Mouse (Mus musculus) cerebellum, adult 2 months (tissue): ENCODE measurements around the gene Adra1d. TPM values are rescaled to one million over a fixed set of nuclear protein-coding genes. Genes with fewer than 3 reads are reported as not detected.

Source experiments
- DNase-seq, 2 experiments: peaks; one replicate each; pipeline ENCODE4 v3.0.0; 2021
- H3K27ac ChIP-seq: fragments of 200-500 bp; 2 replicates; pipeline ENCODE4 v1.5.1; 2012; ENCODE audit warnings: low read length, control low read depth, inconsistent platforms; ENCODE audit not compliant: insufficient read depth
- H3K27me3 ChIP-seq: fragments of 200-500 bp; 2 replicates; pipeline ENCODE4 v1.6.1; 2012; ENCODE audit warnings: inconsistent platforms, mild to moderate bottlenecking, low read length, moderate library complexity; ENCODE audit not compliant: control insufficient read depth, insufficient read depth
- H3K4me1 ChIP-seq: fragments of 200-500 bp; 2 replicates; pipeline ENCODE4 v1.6.1; 2011; ENCODE audit warnings: low read length; ENCODE audit not compliant: control insufficient read depth, insufficient read depth
- H3K4me3 ChIP-seq: fragments of 200-500 bp; replicated peaks from 2 replicates; pipeline ENCODE3; 2011; ENCODE audit warnings: mild to moderate bottlenecking, low read depth, low read length, control low read depth; ENCODE audit not compliant: insufficient read depth
- CTCF ChIP-seq: fragments of 200-500 bp; IDR thresholded peaks from 2 replicates; pipeline ENCODE4 v1.5.1; 2011; ENCODE audit warnings: low read depth, mild to moderate bottlenecking, control low read depth, low read length, moderate library complexity, borderline replicate concordance; ENCODE audit not compliant: insufficient read depth
- POLR2A ChIP-seq: fragments of 200-500 bp; IDR thresholded peaks from 2 replicates; pipeline ENCODE4 v1.6.1; 2011; ENCODE audit warnings: low read length, control low read depth, borderline replicate concordance; ENCODE audit not compliant: insufficient read depth
- WGBS: fragments of 180-500 bp; shearing (Covaris S2); methylation state at CpG from one replicate; pipeline ENCODE4 v1.1.7; 2018; 5-methylcytosine and 5-hydroxymethylcytosine counted together
- polyA plus RNA-seq: library from polyadenylated mRNA; depleted of rRNA; stranded (reverse); fragments of >200 nt; gene quantifications from 2 replicates; pipeline ENCODE4 v1.2.3, GENCODE M21; 2012

The Adra1d gene
- polyA plus RNA-seq, 1 experiment: 7.0 TPM

DNA sequence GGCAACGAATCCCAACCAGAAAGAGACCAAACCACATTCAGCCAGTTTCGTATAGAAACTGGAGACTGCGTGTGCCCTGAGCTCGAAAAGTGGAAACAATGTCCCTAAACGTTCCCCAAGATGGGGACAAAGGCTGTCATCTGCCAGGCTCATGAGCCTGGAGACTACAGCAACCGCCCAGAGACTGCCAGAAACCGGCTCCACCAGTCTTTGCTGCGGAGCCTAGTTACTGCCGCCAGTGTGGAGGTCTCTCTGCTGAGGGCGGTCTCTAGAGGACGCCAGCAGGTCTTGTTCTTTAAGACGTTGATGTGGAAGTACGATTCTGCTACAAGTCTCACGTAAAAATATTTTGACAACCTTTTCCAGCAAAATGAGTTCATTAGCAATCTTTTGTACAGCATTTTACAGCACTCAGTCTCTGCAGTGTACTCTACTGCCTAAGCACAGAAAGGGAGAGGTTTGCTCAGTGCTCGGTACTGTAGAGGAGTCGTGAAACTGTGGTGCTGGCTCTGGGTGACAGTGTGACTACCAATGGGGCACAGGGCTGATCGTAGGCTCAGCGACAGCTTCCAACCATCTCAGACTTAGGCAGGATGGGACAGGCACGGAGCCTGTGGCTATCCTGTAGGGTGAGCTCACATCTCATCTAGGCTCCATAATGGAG, 15.2 kb downstream of the Adra1d start:
- Histone ChIP-seq H3K27me3 (no peaks in the 10 kb centered on the region), H3K27ac (no peak overlapping the region), H3K4me3 (no peak overlapping the region), H3K4me1 (peaks cover 9% of the 10 kb centered on the region)
- WGBS: 42% methylated on average over 19 of the region's 19 CpGs
- DNase-seq: no peak
- TF ChIP-seq POLR2A: no peak
- no peak for TF ChIP-seq CTCF

- no peak overlapping the region for H3K27ac ChIP-seq
- no peak for DNase-seq
- WGBS: 8% methylated on average over 27 of the region's 27 CpGs
- TF ChIP-seq CTCF (no peak), POLR2A (no peak)
- no peak overlapping the region for H3K4me3 ChIP-seq
- no peaks in the 10 kb centered on the region for H3K27me3 ChIP-seq
- peaks cover 15% of the 10 kb centered on the region for H3K4me1 ChIP-seq
Measured at GRCm38 (mm10) chr2:131546308-131546700, 15.8 kb downstream of the Adra1d start.

DNA sequence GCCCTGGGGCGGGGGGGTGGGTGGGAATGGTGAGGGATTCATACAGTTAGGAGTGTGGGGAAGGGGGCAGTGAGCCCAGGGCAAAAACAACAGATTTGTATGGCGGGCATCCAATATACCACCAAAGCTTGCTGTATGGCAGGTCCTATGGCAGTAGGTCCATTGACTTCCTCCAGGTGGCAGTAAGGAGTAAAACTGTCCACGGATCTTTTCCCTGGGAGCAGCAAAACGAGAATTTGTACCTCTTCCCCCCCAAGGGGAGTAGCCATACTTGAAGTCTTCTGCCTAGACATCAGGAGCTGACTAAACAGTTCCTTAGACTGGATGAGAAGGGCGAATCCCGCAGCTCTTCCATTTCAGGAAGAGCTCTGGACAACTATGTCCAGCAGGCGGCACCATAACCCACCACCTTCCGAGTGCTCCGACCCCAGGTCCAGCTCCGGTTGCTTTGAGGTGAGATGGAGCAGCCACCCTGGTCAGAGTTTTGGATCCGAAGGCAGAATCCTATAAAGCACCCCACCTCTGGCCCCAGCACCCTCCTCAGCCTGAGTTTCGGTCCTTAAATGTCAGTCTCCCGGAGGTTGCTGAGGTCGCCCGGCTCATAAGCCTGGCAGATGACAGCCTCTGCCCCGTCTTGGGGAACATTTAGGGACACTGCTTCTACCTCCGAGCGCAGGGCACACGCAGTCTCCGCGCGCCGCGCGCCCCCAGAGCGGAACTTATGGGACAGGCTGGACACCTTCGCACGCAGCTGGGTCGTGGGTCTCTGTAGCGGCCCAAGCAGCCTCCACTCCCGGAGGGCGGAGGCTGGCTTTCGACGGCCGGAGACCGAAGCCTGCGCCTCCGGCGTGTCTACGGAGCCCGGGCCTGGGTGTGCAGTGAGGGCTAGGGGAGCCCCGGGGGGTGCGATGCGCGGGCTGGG, 16.4 kb downstream of the Adra1d start:
- no peaks in the 10 kb centered on the region for H3K27me3 ChIP-seq
- H3K4me1 ChIP-seq: peaks cover 17% of the 10 kb centered on the region
- H3K27ac ChIP-seq: no peak overlapping the region
- 3% methylated on average over 45 of the region's 45 CpGs for WGBS
- DNase-seq: peak; percentile 43 to 49
- H3K4me3 ChIP-seq: peak overlapping the region; percentile 17
- no peak for TF ChIP-seq POLR2A
- peak; percentile 65 for TF ChIP-seq CTCF

DNA sequence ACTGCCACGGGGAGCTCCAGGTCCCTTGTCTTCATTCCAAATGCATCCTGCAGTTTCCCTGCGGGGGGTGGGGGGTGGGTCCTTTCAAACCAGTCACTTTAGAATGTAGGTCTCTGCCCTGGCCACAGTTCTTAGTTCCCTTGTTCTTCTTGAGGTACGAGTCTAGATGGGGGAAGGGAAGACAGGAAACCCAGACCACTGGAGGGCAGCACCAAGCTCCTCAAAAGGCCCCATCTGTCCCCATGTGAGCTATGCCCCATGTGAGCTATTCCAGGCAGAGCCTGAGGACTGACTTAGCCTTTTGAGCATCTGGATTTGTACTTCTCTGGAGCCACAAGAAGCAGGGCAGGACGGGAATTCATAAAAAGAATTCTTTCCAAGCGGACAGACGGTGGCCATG, 19.6 kb downstream of the Adra1d start:
- WGBS: 37% methylated on average over 6 of the region's 6 CpGs
- Histone ChIP-seq H3K27me3 (no peaks in the 10 kb centered on the region), H3K4me3 (no peak overlapping the region), H3K4me1 (peaks cover 25% of the 10 kb centered on the region), H3K27ac (no peak overlapping the region)
- no peak for TF ChIP-seq POLR2A
- TF ChIP-seq CTCF: 0 out of 2 replicates have a peak, but pooled peaks have one; percentile 4
- DNase-seq: no peak

DNA sequence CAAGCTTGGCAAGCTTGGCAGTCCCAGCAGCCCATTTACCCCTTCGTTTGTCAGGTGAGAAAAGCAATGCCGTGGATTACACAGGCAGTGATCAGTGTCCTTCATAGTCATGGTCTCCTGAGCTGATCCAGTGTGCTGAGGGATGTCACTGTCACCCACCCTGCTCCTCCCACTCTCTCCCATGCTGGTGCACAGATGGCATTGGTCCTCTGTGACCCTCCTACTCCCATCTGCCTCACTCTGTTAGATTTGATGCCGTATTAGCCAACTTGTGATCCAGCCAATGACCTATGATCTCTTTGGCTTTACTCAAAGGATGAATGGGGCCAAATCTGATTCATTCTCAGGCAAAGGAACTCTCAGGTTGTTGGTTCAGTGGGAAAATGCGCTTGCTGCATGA, 20.4 kb downstream of the Adra1d start:
- Histone ChIP-seq H3K27me3 (no peaks in the 10 kb centered on the region), H3K4me3 (no peak overlapping the region), H3K4me1 (peaks cover 25% of the 10 kb centered on the region), H3K27ac (peak overlapping the region; percentile 29)
- WGBS: 13% methylated on average over 4 of the region's 4 CpGs
- TF ChIP-seq POLR2A: no peak
- TF ChIP-seq CTCF: no peak
- peak; percentile 61 to 77 for DNase-seq

DNA sequence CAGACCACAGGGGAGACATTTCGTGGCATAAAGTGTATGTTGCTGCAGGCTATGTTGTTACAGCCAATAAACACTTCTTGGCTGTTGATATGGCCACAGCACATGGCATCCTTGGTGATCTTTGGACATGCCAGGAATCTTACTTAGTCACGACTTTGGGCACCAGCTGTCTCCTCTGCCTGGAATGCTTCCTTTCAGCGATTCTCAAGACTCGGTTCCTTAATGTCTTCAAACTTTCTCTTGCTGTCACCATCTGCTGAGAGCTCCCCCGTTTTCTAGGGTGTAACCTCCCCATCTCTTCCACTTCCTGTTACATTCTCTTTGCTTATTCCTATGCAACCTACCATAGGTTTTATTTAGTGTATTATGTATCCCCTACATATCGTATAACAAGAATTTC, 22.3 kb downstream of the Adra1d start:
- DNase-seq: no peak
- H3K4me3 ChIP-seq: no peak overlapping the region
- 57% methylated on average over 6 of the region's 6 CpGs for WGBS
- no peaks in the 10 kb centered on the region for H3K27me3 ChIP-seq
- TF ChIP-seq POLR2A (no peak), CTCF (no peak)
- H3K4me1 ChIP-seq: peaks cover 25% of the 10 kb centered on the region
- H3K27ac ChIP-seq: no peak overlapping the region

DNA sequence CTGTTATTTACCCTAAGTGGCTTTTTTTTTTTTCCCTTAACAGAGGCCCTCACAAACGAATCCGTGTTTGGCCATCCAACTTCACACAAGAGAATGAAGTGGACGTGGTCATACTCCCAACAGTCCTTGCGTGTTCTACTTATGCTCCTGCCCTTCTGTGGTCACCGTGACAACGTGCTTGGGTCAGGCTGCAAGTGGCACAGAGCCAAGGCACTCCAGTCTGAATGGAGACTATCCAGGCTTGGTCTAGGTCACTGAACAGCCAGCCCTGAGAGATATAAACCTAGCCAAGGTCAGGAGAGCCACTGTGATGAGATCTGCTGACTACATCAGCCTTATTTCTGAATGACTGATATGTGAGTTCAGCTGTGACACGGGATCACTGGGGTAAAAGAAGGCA, 23.7 kb downstream of the Adra1d start:
- WGBS: 37% methylated on average over 7 of the region's 7 CpGs
- Histone ChIP-seq H3K27ac (no peak overlapping the region), H3K4me1 (peaks cover 25% of the 10 kb centered on the region), H3K4me3 (no peak overlapping the region), H3K27me3 (no peaks in the 10 kb centered on the region)
- DNase-seq: peak in 1 of 2 experiments; percentile 30
- TF ChIP-seq POLR2A (no peak), CTCF (no peak)
